Mouse (Mus musculus): ENCODE results near the gene Ppp1r3e. TPM values are rescaled to one million over a fixed set of nuclear protein-coding genes. Genes with fewer than 3 reads are reported as not detected.

The Ppp1r3e gene
- total RNA-seq (2021): 10 to 100 TPM; 18.2 to 19.1 TPM
- long read RNA-seq, experiment 1, partial matches to known transcripts: 0 of 3 reads
- long read RNA-seq, experiment 1, other reads (novel, unspliced or antisense): 1 of 3 reads
- long read RNA-seq, experiment 2, partial matches to known transcripts: 0 of 4 reads
- long read RNA-seq, experiment 2, other reads (novel, unspliced or antisense): 3 of 4 reads

GRCm38 (mm10) chr14:54877048-54877715 lies at the start of gene Ppp1r3e:
TSS of gene Ppp1r3e (minus strand) at chr14:54877550.
- peak in 1 of 2 experiments; percentile 58 for DNase-seq (ENCODE audit: low spot score in 2 of 2)
- intact Hi-C loops (cut with DNase I): no loop called here

- DNase-seq (ENCODE audit: low spot score in 2 of 2): peak in 1 of 2 experiments; percentile 37
- intact Hi-C loops (cut with DNase I): no loop called here
Observed at GRCm38 (mm10) chr14:54926401-54927158, 49.2 kb upstream of the Ppp1r3e start.

- intact Hi-C loops (cut with DNase I): no loop called here
- peak in 1 of 2 experiments; percentile 40 for DNase-seq (ENCODE audit: low spot score in 2 of 2)
Observed at GRCm38 (mm10) chr14:54925349-54926342, 48.3 kb upstream of the Ppp1r3e start, which contains the start of gene Efs. TSS of gene Efs (minus strand) at chr14:54926126.

- intact Hi-C loops (cut with DNase I): no loop called here
Observed at GRCm38 (mm10) chr14:54924641-54925348, 47.4 kb upstream of the Ppp1r3e start.

GRCm38 (mm10) chr14:54920076-54920685 lies 42.8 kb upstream of the Ppp1r3e start:
- intact Hi-C loops (cut with DNase I): no loop called here
- no peak for DNase-seq (ENCODE audit: low spot score in 2 of 2)

More at GRCm38 (mm10) chr14:54924641-54925348, 47.4 kb upstream of the Ppp1r3e start:
- no peak for DNase-seq (ENCODE audit: low spot score in 2 of 2)

- DNase-seq (ENCODE audit: low spot score in 2 of 2): no peak
- intact Hi-C loops (cut with DNase I): no loop called here
Observed at GRCm38 (mm10) chr14:54913343-54913742, 36.0 kb upstream of the Ppp1r3e start.

GRCm38 (mm10) chr14:54912886-54913285 lies 35.5 kb upstream of the Ppp1r3e start, which contains the start of gene Slc22a17:
TSS of gene Slc22a17 (minus strand) at chr14:54913132.
- intact Hi-C loops (cut with DNase I): no loop called here

GRCm38 (mm10) chr14:54912109-54912850 lies 34.9 kb upstream of the Ppp1r3e start:
- DNase-seq (ENCODE audit: low spot score in 2 of 2): no peak
- intact Hi-C loops (cut with DNase I): no loop called here

More at GRCm38 (mm10) chr14:54912886-54913285, 35.5 kb upstream of the Ppp1r3e start, which contains the start of gene Slc22a17:
- peak; percentile 80 to 87 for DNase-seq (ENCODE audit: low spot score in 2 of 2)

GRCm38 (mm10) chr14:54908682-54909081 lies 31.3 kb upstream of the Ppp1r3e start:
- intact Hi-C loops (cut with DNase I): no loop called here
- DNase-seq (ENCODE audit: low spot score in 2 of 2): no peak

- intact Hi-C loops (cut with DNase I): loop anchor here (5.0 kb wide), 1 partner anchor 189 kb away; the partner anchor contains the start of genes Thtpa and Zfhx2
Observed at GRCm38 (mm10) chr14:54903641-54904040, 26.3 kb upstream of the Ppp1r3e start.

GRCm38 (mm10) chr14:54900383-54900782 lies 23.0 kb upstream of the Ppp1r3e start:
- DNase-seq (ENCODE audit: low spot score in 2 of 2): peak; percentile 83 to 92

More at GRCm38 (mm10) chr14:54903641-54904040, 26.3 kb upstream of the Ppp1r3e start:
- DNase-seq (ENCODE audit: low spot score in 2 of 2): no peak

GRCm38 (mm10) chr14:54897445-54897844 lies 20.1 kb upstream of the Ppp1r3e start:
- intact Hi-C loops (cut with DNase I): loop anchor here (5.0 kb wide), 1 partner anchor 210 kb away; the partner anchor contains the start of gene Ap1g2
- DNase-seq (ENCODE audit: low spot score in 2 of 2): no peak

More at GRCm38 (mm10) chr14:54900383-54900782, 23.0 kb upstream of the Ppp1r3e start:
- intact Hi-C loops (cut with DNase I): loop anchor here (1.0 to 5.0 kb wide), 3 partner anchors 39 to 192 kb away; partner anchors contain the start of genes Ngdn, Thtpa and Zfhx2

- intact Hi-C loops (cut with DNase I): loop anchor here (5.0 kb wide), 1 partner anchor 213 kb away; the partner anchor contains the start of gene Ap1g2
- DNase-seq (ENCODE audit: low spot score in 2 of 2): peak in 1 of 2 experiments; percentile 50
Observed at GRCm38 (mm10) chr14:54894296-54895151, 17.2 kb upstream of the Ppp1r3e start.

- intact Hi-C loops (cut with DNase I): no loop called here
- DNase-seq (ENCODE audit: low spot score in 2 of 2): peak; percentile 98 to 100
Observed at GRCm38 (mm10) chr14:54893651-54894181, 16.4 kb upstream of the Ppp1r3e start.

- intact Hi-C loops (cut with DNase I): no loop called here
- DNase-seq (ENCODE audit: low spot score in 2 of 2): no peak
Observed at GRCm38 (mm10) chr14:54892200-54892599, 14.8 kb upstream of the Ppp1r3e start, which contains the start of gene Pabpn1. TSS of gene Pabpn1 (plus strand) at chr14:54892500.

All from left cerebral cortex, postnatal 14 days (tissue).